Mouse (Mus musculus): Measurements from ENCODE around the gene Aebp1.

DNA sequence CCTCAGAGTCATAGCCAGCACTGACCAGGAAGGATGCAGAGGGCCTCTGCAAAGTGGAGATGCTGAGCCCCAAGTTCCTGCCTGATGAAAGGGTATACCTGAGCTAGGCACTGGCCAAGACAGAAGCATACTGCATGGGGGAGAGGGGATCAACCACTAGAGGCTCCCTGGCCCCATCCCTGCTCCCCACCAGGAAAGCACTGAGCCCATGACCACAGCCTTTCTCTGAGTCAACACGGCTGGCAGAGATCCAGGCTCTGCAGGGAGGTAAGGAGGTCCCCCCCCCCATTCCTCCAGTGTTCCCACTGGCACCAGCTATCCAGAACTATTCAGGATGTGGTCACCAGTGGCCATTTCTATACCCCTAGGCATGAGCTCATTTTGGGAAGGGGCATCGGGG, 12.4 kb upstream of the Aebp1 start:
- TF ChIP-seq POLR2A (IDR thresholded peaks at IDR 0.05; ENCODE audit: low read depth, low read length): no peak
- no peak for TF ChIP-seq CTCF (IDR thresholded peaks at IDR 0.05; ENCODE audit: borderline replicate concordance, insufficient read depth, low read length)
